Mouse (Mus musculus): ENCODE results near the gene Hist4h4.

GRCm38 (mm10) chr6:136792884-136793758, 11.1 kb downstream of the Hist4h4 start:
- TF ChIP-seq NELFE (IDR thresholded peaks at IDR 0.05; ENCODE audit: low read depth, low read length), result no peak
- no peak for TF ChIP-seq SMC3 (IDR thresholded peaks at IDR 0.05; ENCODE audit: low read depth, low read length)
- TF ChIP-seq ZKSCAN1 (IDR thresholded peaks at IDR 0.05; ENCODE audit: borderline replicate concordance, low read depth, low read length), result no peak
- TF ChIP-seq RCOR1 (conservative IDR thresholded peaks at IDR 0.05; ENCODE audit: low read depth, low read length), result no peak
- TF ChIP-seq CHD1 (IDR thresholded peaks at IDR 0.05; ENCODE audit: low read depth, low read length), result no peak
- TF ChIP-seq NRF1 (IDR thresholded peaks at IDR 0.05; ENCODE audit: low read depth, low read length), result no peak
- no peak for TF ChIP-seq CTCF (conservative IDR thresholded peaks at IDR 0.05 in 1 of 2, IDR thresholded peaks at IDR 0.05 in 1 of 2; ENCODE audit: low read depth in 2 of 2, low read length in 2 of 2)
- TF ChIP-seq MYC (IDR thresholded peaks at IDR 0.05; ENCODE audit: low read depth, low read length), result no peak
- no peak for TF ChIP-seq RAD21 (IDR thresholded peaks at IDR 0.05; ENCODE audit: low read depth, low read length)
